Mouse (Mus musculus) cerebellum, postnatal 14 days (tissue): ENCODE data around the gene Rabepk.
"Not testable (repeated sequence)": the region's sequence is repeated elsewhere in the genome, so short reads cannot be mapped to it uniquely, and the experiment has no call there.

ENCODE experiments used
- DNase-seq, 2 experiments: peaks; one replicate each; pipeline ENCODE4 v3.0.0; 2021; ENCODE audit warnings: mixed read lengths in 2 of 2

Rabepk gene

GRCm38 (mm10) chr2:34762174-34762573, 37.5 kb downstream of the Rabepk start:
- no peak for DNase-seq

- not testable (repeated sequence) for DNase-seq
Measured at GRCm38 (mm10) chr2:34761272-34761671, 38.4 kb downstream of the Rabepk start.

GRCm38 (mm10) chr2:34757341-34757740, 42.4 kb downstream of the Rabepk start:
- no peak for DNase-seq

GRCm38 (mm10) chr2:34754551-34755358, 45.0 kb downstream of the Rabepk start, which contains the start of gene Gapvd1:
Gene Gapvd1 (minus strand): TSS chr2:34755232.
- peak; percentile 30 to 34 for DNase-seq

GRCm38 (mm10) chr2:34753811-34754550, 45.7 kb downstream of the Rabepk start:
- peak; percentile 93 to 95 for DNase-seq

GRCm38 (mm10) chr2:34750245-34750644, 49.5 kb downstream of the Rabepk start:
- no peak for DNase-seq

- DNase-seq: no peak
Measured at GRCm38 (mm10) chr2:34748479-34748878, 51.2 kb downstream of the Rabepk start.

- DNase-seq: no peak
Measured at GRCm38 (mm10) chr2:34745673-34746072, 54.0 kb downstream of the Rabepk start.

- DNase-seq: no peak
Measured at GRCm38 (mm10) chr2:34744476-34744875, 55.2 kb downstream of the Rabepk start.

- DNase-seq: no peak
Measured at GRCm38 (mm10) chr2:34742675-34743074, 57.0 kb downstream of the Rabepk start.

GRCm38 (mm10) chr2:34741390-34742159, 58.1 kb downstream of the Rabepk start:
- no peak for DNase-seq

- DNase-seq: no peak
Measured at GRCm38 (mm10) chr2:34739684-34740391, 59.9 kb downstream of the Rabepk start.

- DNase-seq: no peak
Measured at GRCm38 (mm10) chr2:34737911-34738310, 61.8 kb downstream of the Rabepk start.

- DNase-seq: no peak
Measured at GRCm38 (mm10) chr2:34736626-34737025, 63.1 kb downstream of the Rabepk start.
